Mouse (Mus musculus): ENCODE data around the gene Gm21693.
"Not testable (repeated sequence)": the region's sequence is repeated elsewhere in the genome, so short reads cannot be mapped to it uniquely, and the experiment has no call there.

Gene Gm21693

DNA sequence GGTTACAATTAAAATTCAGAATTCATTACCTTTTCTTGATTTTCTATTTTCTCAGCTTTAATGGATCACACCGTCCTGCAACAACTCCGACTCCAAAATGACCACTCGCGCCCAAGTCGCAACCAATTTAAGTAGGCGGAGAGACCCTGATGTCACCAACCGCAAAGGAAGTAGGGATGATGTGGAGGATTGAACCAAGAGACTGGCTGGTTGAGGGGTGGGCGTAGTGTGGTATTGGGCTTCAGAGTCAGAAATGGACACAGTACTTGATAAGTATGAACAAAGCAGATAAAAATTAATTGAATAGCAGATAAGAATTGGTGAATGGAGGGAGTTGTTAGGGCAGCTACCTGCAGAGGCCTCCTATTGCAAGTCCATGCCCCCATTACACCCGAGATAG, at the start of gene Gm21693:
Gene Gm21693 (minus strand): TSS at position 101 of the 400 bp plus-strand sequence.
- DNase-seq (ENCODE audit: low spot score): not testable (repeated sequence)

DNA sequence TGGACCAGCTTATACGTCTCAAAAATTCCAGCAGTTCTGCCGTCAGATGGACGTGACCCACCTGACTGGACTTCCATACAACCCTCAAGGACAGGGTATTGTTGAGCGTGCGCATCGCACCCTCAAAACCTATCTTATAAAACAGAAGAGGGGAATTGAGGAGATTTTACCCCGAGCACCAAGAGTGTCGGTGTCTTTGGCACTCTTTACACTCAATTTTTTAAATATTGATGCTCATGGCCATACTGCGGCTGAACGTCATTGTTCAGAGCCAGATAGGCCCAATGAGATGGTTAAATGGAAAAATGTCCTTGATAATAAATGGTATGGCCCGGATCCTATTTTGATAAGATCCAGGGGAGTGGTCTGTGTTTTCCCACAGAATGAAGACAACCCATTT, 4.5 kb downstream of the Gm21693 start:
- not testable (repeated sequence) for DNase-seq (ENCODE audit: low spot score)

DNA sequence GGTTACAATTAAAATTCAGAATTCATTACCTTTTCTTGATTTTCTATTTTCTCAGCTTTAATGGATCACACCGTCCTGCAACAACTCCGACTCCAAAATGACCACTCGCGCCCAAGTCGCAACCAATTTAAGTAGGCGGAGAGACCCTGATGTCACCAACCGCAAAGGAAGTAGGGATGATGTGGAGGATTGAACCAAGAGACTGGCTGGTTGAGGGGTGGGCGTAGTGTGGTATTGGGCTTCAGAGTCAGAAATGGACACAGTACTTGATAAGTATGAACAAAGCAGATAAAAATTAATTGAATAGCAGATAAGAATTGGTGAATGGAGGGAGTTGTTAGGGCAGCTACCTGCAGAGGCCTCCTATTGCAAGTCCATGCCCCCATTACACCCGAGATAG, 38.8 kb downstream of the Gm21693 start, which contains the start of gene Gm21677:
Gene Gm21677 (minus strand): TSS at position 101 of the 400 bp plus-strand sequence.
- DNase-seq (ENCODE audit: low spot score): not testable (repeated sequence)
